Mouse (Mus musculus) C2C12 (cell line): ENCODE measurements around the gene Pip4k2c.

Experiments
- CEBPB ChIP-seq: IDR thresholded peaks from one replicate; pipeline ENCODE4 v1.6.1; 2011; ENCODE audit warnings: low read depth, mild to moderate bottlenecking, control low read depth, moderate library complexity
- CTCF ChIP-seq: IDR thresholded peaks from one replicate; pipeline ENCODE4 v1.5.1; 2011; ENCODE audit not compliant: control insufficient read depth, insufficient read depth, insufficient read length
- FOSL1 ChIP-seq: IDR thresholded peaks from one replicate; pipeline ENCODE4 v1.8.0; 2011; ENCODE audit warnings: mild to moderate bottlenecking, low read length; ENCODE audit not compliant: poor library complexity, insufficient read depth, severe bottlenecking
- MAX ChIP-seq: IDR thresholded peaks from one replicate; pipeline ENCODE4 v1.6.1; 2011; ENCODE audit warnings: mild to moderate bottlenecking, control low read depth
- MYOD1 ChIP-seq: IDR thresholded peaks from one replicate; pipeline ENCODE4 v1.6.1; 2011; ENCODE audit warnings: low read depth; ENCODE audit not compliant: control insufficient read depth, insufficient read length
- MYOG ChIP-seq: IDR thresholded peaks from one replicate; pipeline ENCODE4 v1.6.1; 2011; ENCODE audit not compliant: control insufficient read depth, insufficient read length; ENCODE audit errors: extremely low read depth
- USF1 ChIP-seq: IDR thresholded peaks from one replicate; pipeline ENCODE4 v1.6.1; 2011; ENCODE audit warnings: low read depth, mild to moderate bottlenecking, control low read depth, moderate library complexity

DNA sequence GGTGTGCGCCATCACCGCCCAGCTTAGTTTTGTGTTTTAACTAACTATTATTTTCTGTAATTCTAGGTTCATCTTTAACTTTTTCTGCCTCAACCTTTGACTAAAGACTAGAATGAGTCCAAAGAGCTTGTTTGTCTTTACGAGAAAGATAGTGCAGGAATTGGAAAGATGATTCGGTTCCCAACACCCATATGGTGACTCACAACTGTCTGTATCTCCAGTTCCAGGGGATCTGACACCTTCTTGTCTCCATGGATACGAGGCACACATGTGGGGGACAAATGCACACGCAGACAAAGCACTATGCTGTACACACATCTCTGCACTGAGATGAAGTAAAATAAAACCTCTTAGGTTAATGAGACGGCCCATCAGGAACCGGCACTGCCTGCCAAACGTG, 51.3 kb downstream of the Pip4k2c start:
- TF ChIP-seq CTCF (no peak), MAX (no peak), FOSL1 (no peak), MYOD1 (no peak), MYOG (no peak), CEBPB (no peak), USF1 (no peak)
